Mouse (Mus musculus): ENCODE measurements at regions not wholly inside any gene's neighbourhood (a gene's known extent, or its start where the extent isn't known, plus 50 kb on each side); places are given as distances from the start of the nearest gene placed in this dataset.

DNA sequence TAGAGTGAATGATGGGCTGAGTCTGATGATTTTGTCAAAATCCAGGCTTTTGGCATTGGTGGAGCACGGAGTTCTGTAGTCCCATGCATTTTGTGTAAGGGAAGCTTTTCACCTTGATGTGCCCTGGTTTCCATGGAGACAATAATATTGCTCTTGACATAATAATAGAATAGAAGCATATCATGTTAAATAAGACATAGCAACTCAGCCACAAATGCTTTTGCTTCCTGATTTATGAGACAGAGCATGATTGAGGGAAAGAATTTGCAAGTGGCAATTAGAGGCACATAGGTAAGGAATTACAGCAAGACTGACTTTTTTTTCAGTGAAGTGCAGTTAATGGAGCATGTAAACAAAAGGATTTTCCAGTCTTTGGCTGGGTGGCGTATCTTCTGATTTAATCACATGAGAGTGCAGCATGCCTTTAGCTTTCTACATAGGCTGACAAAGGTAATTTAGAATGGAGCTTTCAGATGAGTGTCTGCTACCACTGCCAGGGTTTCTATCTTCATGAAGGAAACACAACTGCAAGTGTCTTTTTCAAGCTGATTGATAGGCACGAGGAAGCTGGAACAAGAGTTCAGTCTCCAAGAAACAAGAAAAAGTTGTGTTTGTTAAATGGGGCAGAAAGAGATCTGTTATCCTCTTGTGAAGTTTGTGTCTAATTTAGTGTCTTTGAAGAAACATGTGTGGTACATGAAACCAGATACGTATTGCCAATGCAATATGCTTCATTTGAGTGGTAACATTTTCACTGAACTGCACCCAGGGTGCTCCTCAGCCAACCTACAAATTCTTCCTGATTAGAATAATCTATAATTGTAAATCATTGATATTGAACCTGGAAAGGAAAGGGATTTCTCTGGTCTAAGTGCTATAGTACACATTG lies 1913.2 kb downstream of the 9330182O14Rik start:
- H3K4me1 ChIP-seq (ENCODE audit: control insufficient read depth, insufficient read depth, low read length): no peaks in the 10 kb centered on the region
- no peaks in the 10 kb centered on the region for H3K9me3 ChIP-seq (replicated peaks; ENCODE audit: control insufficient read depth, low read length)
- H3K36me3 ChIP-seq (ENCODE audit: control insufficient read depth, insufficient read depth, low read length): no peaks in the 10 kb centered on the region
- no peak overlapping the region for H3K9ac ChIP-seq (ENCODE audit: low read length)
- 61% methylated on average over 4 of the region's 4 CpGs for WGBS
- ATAC-seq (ENCODE audit: insufficient read depth, low FRiP score): no peak
- no peaks in the 10 kb centered on the region for H3K27me3 ChIP-seq (ENCODE audit: control insufficient read depth, insufficient read depth, low read length)
- no peak overlapping the region for H3K27ac ChIP-seq (ENCODE audit: low read length)
- H3K4me2 ChIP-seq (ENCODE audit: low read depth, low read length): no peak overlapping the region
- H3K4me3 ChIP-seq (replicated peaks; ENCODE audit: low read length): no peak overlapping the region

DNA sequence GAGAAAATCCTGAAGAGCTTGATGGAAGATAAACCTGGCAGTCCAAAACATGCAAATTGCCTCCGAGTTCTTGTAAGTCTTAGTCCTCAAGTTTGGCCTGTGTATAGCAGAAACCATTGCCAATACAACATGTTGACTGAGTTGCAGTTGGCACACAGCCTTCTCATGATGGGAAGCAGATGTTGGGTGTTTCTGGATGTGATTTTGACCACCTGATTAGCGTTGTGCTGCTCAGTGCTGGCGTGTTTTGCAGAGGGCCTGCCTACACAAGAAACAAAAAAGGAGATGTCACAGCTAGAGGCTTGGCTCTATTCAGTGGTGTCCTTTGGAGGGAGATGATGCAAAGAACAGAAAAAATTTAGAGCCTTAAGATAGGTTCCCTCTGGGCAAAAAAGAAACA lies 1922.6 kb downstream of the 9330182O14Rik start:
- Histone ChIP-seq H3K36me3 (ENCODE audit: control insufficient read depth, insufficient read depth, low read length) (no peaks in the 10 kb centered on the region), H3K4me3 (replicated peaks; ENCODE audit: low read length) (no peak overlapping the region), H3K27ac (ENCODE audit: low read length) (no peak overlapping the region), H3K4me1 (ENCODE audit: control insufficient read depth, insufficient read depth, low read length) (no peaks in the 10 kb centered on the region), H3K9me3 (replicated peaks; ENCODE audit: control insufficient read depth, low read length) (no peaks in the 10 kb centered on the region), H3K9ac (ENCODE audit: low read length) (no peak overlapping the region), H3K4me2 (ENCODE audit: low read depth, low read length) (no peak overlapping the region), H3K27me3 (ENCODE audit: control insufficient read depth, insufficient read depth, low read length) (no peaks in the 10 kb centered on the region)
- WGBS: 50% methylated on average over 3 of the region's 3 CpGs
- ATAC-seq (ENCODE audit: insufficient read depth, low FRiP score): no peak

DNA sequence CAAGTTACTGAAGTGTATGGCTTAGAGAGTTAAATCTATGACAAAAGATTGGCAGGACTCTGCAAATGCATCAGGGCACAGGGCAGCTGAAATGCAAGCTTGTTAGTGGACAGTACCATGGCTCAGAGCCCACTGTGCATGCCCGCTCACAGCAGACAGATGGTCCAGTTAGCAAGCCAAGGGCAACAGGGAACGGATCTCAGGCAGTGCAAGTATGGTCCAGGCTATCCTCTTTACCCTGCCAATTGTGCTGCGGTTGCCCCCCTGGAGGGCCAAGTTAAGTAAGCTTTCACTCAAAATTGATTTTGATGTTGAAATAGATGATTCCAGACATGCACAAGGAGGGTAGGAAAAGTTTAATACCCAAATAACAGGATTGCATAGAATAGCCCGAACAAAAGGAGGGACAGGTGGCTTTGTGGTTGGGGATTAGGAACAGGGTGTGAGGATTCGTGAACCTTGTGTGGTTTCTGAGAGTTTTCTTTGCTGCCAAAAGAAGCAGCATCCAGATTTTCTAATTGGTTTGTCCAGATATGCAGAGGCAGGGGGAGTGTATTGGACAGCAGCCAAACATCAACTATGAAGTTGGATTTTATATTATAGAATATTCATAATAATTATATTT lies 1934.2 kb downstream of the 9330182O14Rik start:
- H3K27me3 ChIP-seq (ENCODE audit: control insufficient read depth, insufficient read depth, low read length): no peaks in the 10 kb centered on the region
- no peaks in the 10 kb centered on the region for H3K4me1 ChIP-seq (ENCODE audit: control insufficient read depth, insufficient read depth, low read length)
- no peak overlapping the region for H3K4me2 ChIP-seq (ENCODE audit: low read depth, low read length)
- 76% methylated on average over 5 of the region's 5 CpGs for WGBS
- no peaks in the 10 kb centered on the region for H3K9me3 ChIP-seq (replicated peaks; ENCODE audit: control insufficient read depth, low read length)
- H3K4me3 ChIP-seq (replicated peaks; ENCODE audit: low read length): no peak overlapping the region
- ATAC-seq (ENCODE audit: insufficient read depth, low FRiP score): no peak
- H3K36me3 ChIP-seq (ENCODE audit: control insufficient read depth, insufficient read depth, low read length): no peaks in the 10 kb centered on the region
- no peak overlapping the region for H3K9ac ChIP-seq (ENCODE audit: low read length)
- H3K27ac ChIP-seq (ENCODE audit: low read length): no peak overlapping the region

DNA sequence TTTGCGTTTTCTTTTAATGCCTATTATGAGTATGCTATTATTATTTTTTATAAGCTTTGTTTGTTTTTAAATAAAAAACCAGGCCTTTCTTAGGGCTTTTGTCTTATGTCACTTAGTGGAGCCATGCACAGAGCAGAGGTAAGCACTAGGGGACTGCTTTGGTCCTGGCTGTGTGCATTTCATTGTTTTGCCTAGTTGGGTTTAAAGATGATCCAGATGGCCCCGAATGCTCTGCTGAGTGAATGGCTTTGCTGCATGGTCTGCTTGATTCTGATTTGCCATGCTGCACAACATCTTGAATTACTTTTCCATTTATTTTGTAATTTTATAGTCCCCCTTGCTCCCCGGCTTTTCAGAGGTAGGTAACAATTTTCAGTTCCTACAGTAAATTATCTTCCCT lies 1934.9 kb downstream of the 9330182O14Rik start:
- WGBS: 81% methylated on average over 3 of the region's 3 CpGs
- Histone ChIP-seq H3K27ac (ENCODE audit: low read length) (no peak overlapping the region), H3K27me3 (ENCODE audit: control insufficient read depth, insufficient read depth, low read length) (no peaks in the 10 kb centered on the region), H3K4me2 (ENCODE audit: low read depth, low read length) (no peak overlapping the region), H3K4me1 (ENCODE audit: control insufficient read depth, insufficient read depth, low read length) (no peaks in the 10 kb centered on the region), H3K4me3 (replicated peaks; ENCODE audit: low read length) (no peak overlapping the region), H3K36me3 (ENCODE audit: control insufficient read depth, insufficient read depth, low read length) (no peaks in the 10 kb centered on the region), H3K9me3 (replicated peaks; ENCODE audit: control insufficient read depth, low read length) (no peaks in the 10 kb centered on the region), H3K9ac (ENCODE audit: low read length) (no peak overlapping the region)
- ATAC-seq (ENCODE audit: insufficient read depth, low FRiP score): no peak

DNA sequence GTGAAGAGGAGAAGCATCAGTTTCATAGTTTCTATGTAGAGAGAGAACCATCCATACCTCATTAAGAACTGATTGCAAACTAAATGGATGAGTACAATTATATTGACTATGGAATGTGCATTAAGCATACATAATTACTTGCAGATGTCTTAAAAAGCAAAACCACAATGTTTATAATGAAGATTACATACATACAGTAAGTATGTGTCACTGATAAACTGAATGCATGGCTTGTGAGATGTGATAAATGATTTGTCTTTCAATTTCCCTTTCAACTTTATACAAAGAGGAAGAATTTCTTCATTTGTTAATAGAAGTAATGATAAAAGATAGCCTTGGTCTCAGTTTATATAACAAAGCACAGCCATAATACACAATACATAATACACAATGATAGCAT lies 1939.3 kb downstream of the 9330182O14Rik start:
- Histone ChIP-seq H3K4me2 (ENCODE audit: low read depth, low read length) (no peak overlapping the region), H3K27me3 (ENCODE audit: control insufficient read depth, insufficient read depth, low read length) (no peaks in the 10 kb centered on the region), H3K9ac (ENCODE audit: low read length) (no peak overlapping the region), H3K27ac (ENCODE audit: low read length) (no peak overlapping the region), H3K36me3 (ENCODE audit: control insufficient read depth, insufficient read depth, low read length) (no peaks in the 10 kb centered on the region), H3K9me3 (replicated peaks; ENCODE audit: control insufficient read depth, low read length) (no peaks in the 10 kb centered on the region), H3K4me3 (replicated peaks; ENCODE audit: low read length) (no peak overlapping the region), H3K4me1 (ENCODE audit: control insufficient read depth, insufficient read depth, low read length) (no peaks in the 10 kb centered on the region)
- no peak for ATAC-seq (ENCODE audit: insufficient read depth, low FRiP score)

DNA sequence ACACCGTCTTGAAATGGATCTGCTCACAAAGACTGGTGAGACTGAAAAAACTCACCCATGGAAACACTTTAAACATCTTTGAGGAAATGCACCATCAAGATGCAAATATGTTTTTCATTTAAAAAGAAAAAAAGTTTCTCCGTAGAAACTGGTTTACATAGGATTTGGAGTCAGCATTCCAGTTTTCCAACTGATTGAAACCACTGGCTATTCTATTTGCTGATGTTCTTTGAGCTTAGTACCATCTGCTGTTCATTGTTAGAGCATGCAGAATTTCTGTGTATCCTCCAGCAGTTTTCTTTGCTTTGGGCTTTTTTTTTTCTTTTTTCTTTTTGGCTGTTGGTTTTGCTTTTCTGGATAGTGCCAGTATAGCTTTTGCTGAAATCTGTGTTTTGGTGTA lies 1948.3 kb downstream of the 9330182O14Rik start:
- WGBS: 85% methylated on average over 2 of the region's 2 CpGs
- H3K4me2 ChIP-seq (ENCODE audit: low read depth, low read length): no peak overlapping the region

DNA sequence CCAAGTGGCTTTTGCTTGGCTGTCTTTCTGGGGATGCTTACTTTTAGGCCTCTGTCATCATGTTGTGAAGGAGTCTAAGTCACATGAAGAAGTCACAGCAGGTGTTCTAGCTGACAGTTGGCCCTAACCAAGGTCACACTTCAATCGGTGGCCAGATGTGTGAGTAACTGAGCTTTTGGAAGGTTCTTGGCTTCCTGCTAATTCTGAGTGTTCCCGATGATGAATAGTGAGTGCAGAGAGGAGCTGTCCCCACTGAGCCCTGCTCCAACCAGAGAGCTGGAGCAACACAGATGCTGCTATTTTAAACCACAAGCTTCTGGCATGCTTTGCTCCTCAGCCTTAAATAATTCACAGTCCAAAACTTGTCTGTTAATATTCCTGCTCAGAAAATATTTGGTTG lies 1966.6 kb downstream of the 9330182O14Rik start:
- no peaks in the 10 kb centered on the region for H3K4me1 ChIP-seq (ENCODE audit: control insufficient read depth, insufficient read depth, low read length)
- H3K36me3 ChIP-seq (ENCODE audit: control insufficient read depth, insufficient read depth, low read length): no peaks in the 10 kb centered on the region
- H3K4me3 ChIP-seq (replicated peaks; ENCODE audit: low read length): no peak overlapping the region
- no peaks in the 10 kb centered on the region for H3K27me3 ChIP-seq (ENCODE audit: control insufficient read depth, insufficient read depth, low read length)
- H3K9me3 ChIP-seq (replicated peaks; ENCODE audit: control insufficient read depth, low read length): no peaks in the 10 kb centered on the region
- ATAC-seq (ENCODE audit: insufficient read depth, low FRiP score): no peak
- 44% methylated on average over 2 of the region's 2 CpGs for WGBS
- no peak overlapping the region for H3K27ac ChIP-seq (ENCODE audit: low read length)
- no peak overlapping the region for H3K9ac ChIP-seq (ENCODE audit: low read length)
- no peak overlapping the region for H3K4me2 ChIP-seq (ENCODE audit: low read depth, low read length)

More for the DNA sequence above, 1948.3 kb downstream of the 9330182O14Rik start:
- H3K9ac ChIP-seq (ENCODE audit: low read length): no peak overlapping the region
- no peaks in the 10 kb centered on the region for H3K9me3 ChIP-seq (replicated peaks; ENCODE audit: control insufficient read depth, low read length)
- no peaks in the 10 kb centered on the region for H3K27me3 ChIP-seq (ENCODE audit: control insufficient read depth, insufficient read depth, low read length)
- no peak for ATAC-seq (ENCODE audit: insufficient read depth, low FRiP score)
- no peaks in the 10 kb centered on the region for H3K36me3 ChIP-seq (ENCODE audit: control insufficient read depth, insufficient read depth, low read length)
- H3K4me3 ChIP-seq (replicated peaks; ENCODE audit: low read length): no peak overlapping the region
- H3K4me1 ChIP-seq (ENCODE audit: control insufficient read depth, insufficient read depth, low read length): no peaks in the 10 kb centered on the region
- H3K27ac ChIP-seq (ENCODE audit: low read length): no peak overlapping the region

DNA sequence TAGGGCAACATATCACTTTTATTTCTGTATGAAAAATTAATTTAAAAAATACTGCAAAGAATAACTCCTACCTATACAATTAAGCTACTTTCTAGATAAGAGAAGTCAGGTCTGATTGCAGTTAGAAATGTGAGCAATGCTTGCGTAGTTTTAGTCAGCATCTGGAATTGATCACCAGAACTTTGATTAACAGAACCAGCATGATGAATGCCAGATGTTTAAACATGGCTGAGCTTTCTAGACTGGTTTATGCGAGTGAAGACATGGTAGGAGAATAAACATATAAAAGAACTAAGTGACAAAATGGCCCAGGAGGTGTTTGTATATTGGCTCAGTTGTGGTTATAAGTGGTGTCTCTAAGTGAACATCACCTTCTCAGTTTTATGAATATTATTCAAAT lies 1970.7 kb downstream of the 9330182O14Rik start:
- ATAC-seq (ENCODE audit: insufficient read depth, low FRiP score): no peak
- no peak overlapping the region for H3K4me3 ChIP-seq (replicated peaks; ENCODE audit: low read length)
- no peaks in the 10 kb centered on the region for H3K27me3 ChIP-seq (ENCODE audit: control insufficient read depth, insufficient read depth, low read length)
- H3K4me1 ChIP-seq (ENCODE audit: control insufficient read depth, insufficient read depth, low read length): no peaks in the 10 kb centered on the region
- WGBS: 62% methylated on average over 2 of the region's 2 CpGs
- H3K9ac ChIP-seq (ENCODE audit: low read length): no peak overlapping the region
- no peak overlapping the region for H3K4me2 ChIP-seq (ENCODE audit: low read depth, low read length)
- no peak overlapping the region for H3K27ac ChIP-seq (ENCODE audit: low read length)
- H3K9me3 ChIP-seq (replicated peaks; ENCODE audit: control insufficient read depth, low read length): no peaks in the 10 kb centered on the region
- no peaks in the 10 kb centered on the region for H3K36me3 ChIP-seq (ENCODE audit: control insufficient read depth, insufficient read depth, low read length)

DNA sequence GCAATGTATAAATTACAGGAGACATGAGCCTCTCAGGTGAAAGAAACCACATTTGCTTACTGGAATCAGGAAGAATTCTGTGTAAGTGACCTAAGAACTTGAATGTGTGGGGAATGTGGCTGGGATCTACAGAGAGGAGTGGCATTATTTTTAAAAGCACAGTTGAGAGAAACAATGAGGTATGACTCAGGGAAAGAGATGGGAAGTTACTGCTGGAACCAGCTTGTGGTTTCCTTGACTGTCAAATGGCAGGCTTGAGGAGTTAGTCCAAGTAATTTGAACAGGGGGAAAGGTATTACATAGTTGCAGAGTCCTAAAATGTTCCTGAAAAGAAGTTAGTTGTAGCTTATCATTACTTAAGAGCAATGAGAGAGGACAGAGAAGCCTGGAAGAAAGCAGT lies 1972.9 kb downstream of the 9330182O14Rik start:
- Histone ChIP-seq H3K4me1 (ENCODE audit: control insufficient read depth, insufficient read depth, low read length) (no peaks in the 10 kb centered on the region), H3K36me3 (ENCODE audit: control insufficient read depth, insufficient read depth, low read length) (no peaks in the 10 kb centered on the region), H3K4me2 (ENCODE audit: low read depth, low read length) (no peak overlapping the region), H3K4me3 (replicated peaks; ENCODE audit: low read length) (no peak overlapping the region), H3K27ac (ENCODE audit: low read length) (no peak overlapping the region), H3K9ac (ENCODE audit: low read length) (no peak overlapping the region), H3K9me3 (replicated peaks; ENCODE audit: control insufficient read depth, low read length) (no peaks in the 10 kb centered on the region), H3K27me3 (ENCODE audit: control insufficient read depth, insufficient read depth, low read length) (no peaks in the 10 kb centered on the region)
- ATAC-seq (ENCODE audit: insufficient read depth, low FRiP score): no peak

Data from stomach, embryonic 16.5 days (tissue).